Mouse (Mus musculus) liver, embryonic 14.5 days (tissue): ENCODE results near the gene Tmem63c. TPM values are rescaled to one million over a fixed set of nuclear protein-coding genes. Genes with fewer than 3 reads are reported as not detected.

Experiments
- ATAC-seq: fragments of 200-750 bp; cut with Nextera tagmentation; 2 replicates; pipeline ENCODE4 v1.8.0; 2017; ENCODE audit warnings: moderate number of reproducible peaks, mild to moderate bottlenecking, moderate library complexity; ENCODE audit not compliant: insufficient read depth
- DNase-seq, 3 experiments: peaks; one replicate each; pipeline ENCODE4 v3.0.0-alpha.2; 2012 to 2013; ENCODE audit warnings: low read depth in 3 of 3, low spot score in 3 of 3
- H3K27ac ChIP-seq: fragments of 300-500 bp; sonication (generic); 2 replicates; pipeline ENCODE4 v1.5.1; 2014; ENCODE audit warnings: moderate library complexity, mild to moderate bottlenecking, control low read depth, inconsistent platforms
- H3K27me3 ChIP-seq: fragments of 300-500 bp; sonication (generic); 2 replicates; pipeline ENCODE4 v1.6.1; 2014; ENCODE audit warnings: mild to moderate bottlenecking, low read length, moderate library complexity; ENCODE audit not compliant: control insufficient read depth, insufficient read depth
- H3K36me3 ChIP-seq: fragments of 300-500 bp; sonication (generic); replicated peaks from 2 replicates; pipeline ENCODE4 v1.6.1; 2014; ENCODE audit warnings: low read depth; ENCODE audit not compliant: control insufficient read depth, insufficient read depth
- H3K4me1 ChIP-seq, 2 experiments: fragments of 200-500 bp in 1 of 2; fragments of 300-500 bp in 1 of 2; sonication (generic) in 1 of 2; replicated peaks; 2 replicates each; pipeline ENCODE4 v1.6.1; 2012 to 2014; ENCODE audit warnings: antibody characterized with exemption in 1 of 2, inconsistent platforms in 1 of 2, low read length in 1 of 2; ENCODE audit not compliant: control insufficient read depth in 2 of 2, insufficient read depth in 2 of 2
- H3K4me2 ChIP-seq: fragments of 300-500 bp; sonication (generic); 2 replicates; pipeline ENCODE4 v1.6.1; 2014; ENCODE audit warnings: low read depth, mild to moderate bottlenecking, control low read depth, moderate library complexity
- H3K4me3 ChIP-seq, 2 experiments: fragments of 200-500 bp in 1 of 2; fragments of 300-500 bp in 1 of 2; sonication (generic) in 1 of 2; 2 replicates each; pipeline ENCODE4 v1.5.1; 2012 to 2014; ENCODE audit warnings: low read depth in 2 of 2, low read length in 2 of 2, mild to moderate bottlenecking in 2 of 2, control low read depth in 1 of 2, inconsistent platforms in 1 of 2, moderate library complexity in 1 of 2; ENCODE audit not compliant: insufficient read depth in 1 of 2
- H3K9ac ChIP-seq: fragments of 300-500 bp; sonication (generic); replicated peaks from 2 replicates; pipeline ENCODE4 v1.6.1; 2014; ENCODE audit warnings: mild to moderate bottlenecking, control low read depth, moderate library complexity
- H3K9me3 ChIP-seq: fragments of 300-500 bp; sonication (generic); 2 replicates; pipeline ENCODE4 v1.6.1; 2016; ENCODE audit warnings: low read length, mixed read lengths; ENCODE audit not compliant: control insufficient read depth
- CTCF ChIP-seq: IDR thresholded peaks from 2 replicates; pipeline ENCODE4 v1.5.1; 2016; ENCODE audit warnings: antibody characterized with exemption, low read depth, control low read depth
- EP300 ChIP-seq: IDR thresholded peaks from 2 replicates; pipeline ENCODE4 v1.6.1; 2016; ENCODE audit warnings: antibody characterized with exemption, low read depth
- WGBS: fragments of 180-500 bp; shearing (Covaris S2); extraction: QIAGEN DNeasy Blood & Tissue Kit; methylation state at CpG from one replicate; pipeline ENCODE4 v1.1.7; 2014; ENCODE audit not compliant: insufficient replicate concordance; 5-methylcytosine and 5-hydroxymethylcytosine counted together
- polyA plus RNA-seq, 2 experiments: library from polyadenylated mRNA; depleted of rRNA in 1 of 2; stranded (reverse) in 1 of 2; unstranded in 1 of 2; fragments of >200 nt; fragmentation: Nextera tagmentation in 1 of 2; extraction: Ambion mirVana in 1 of 2; gene quantifications; 2 replicates each; pipeline versions ENCODE4 v1.2.1 to v1.2.3; 2012 to 2014

The Tmem63c gene
- polyA plus RNA-seq, 2 experiments = not detected

DNA sequence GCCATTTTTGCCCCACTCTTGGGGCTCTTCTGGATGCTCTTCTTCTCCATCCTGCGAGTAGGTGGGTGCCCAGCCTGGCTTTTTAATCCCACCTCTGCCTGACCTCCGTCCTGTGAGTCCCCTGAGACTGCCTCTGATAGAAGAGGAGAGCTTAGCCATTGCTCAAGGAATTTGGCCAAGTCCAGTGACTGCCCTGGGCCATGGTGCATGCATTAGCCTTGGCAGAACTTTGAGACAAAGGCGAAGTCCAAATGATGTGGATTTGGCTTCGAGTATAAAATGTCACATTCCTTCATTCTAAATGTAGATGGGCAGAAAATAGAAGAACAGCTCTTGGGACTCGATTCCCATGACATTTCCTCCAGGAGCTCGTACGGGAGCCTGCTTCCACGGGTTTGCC, 61.7 kb downstream of the Tmem63c start:
- H3K9me3 ChIP-seq = no peaks in the 10 kb centered on the region
- H3K4me1 ChIP-seq = no peaks in the 10 kb centered on the region
- 48% methylated on average over 8 of the region's 8 CpGs for WGBS
- DNase-seq = no peak
- ATAC-seq = no peak
- H3K36me3 ChIP-seq = no peaks in the 10 kb centered on the region
- no peak overlapping the region for H3K4me3 ChIP-seq
- no peak overlapping the region for H3K4me2 ChIP-seq
- no peak overlapping the region for H3K27ac ChIP-seq
- no peak overlapping the region for H3K9ac ChIP-seq
- H3K27me3 ChIP-seq = no peaks in the 10 kb centered on the region
- TF ChIP-seq EP300 (no peak), CTCF (no peak)

DNA sequence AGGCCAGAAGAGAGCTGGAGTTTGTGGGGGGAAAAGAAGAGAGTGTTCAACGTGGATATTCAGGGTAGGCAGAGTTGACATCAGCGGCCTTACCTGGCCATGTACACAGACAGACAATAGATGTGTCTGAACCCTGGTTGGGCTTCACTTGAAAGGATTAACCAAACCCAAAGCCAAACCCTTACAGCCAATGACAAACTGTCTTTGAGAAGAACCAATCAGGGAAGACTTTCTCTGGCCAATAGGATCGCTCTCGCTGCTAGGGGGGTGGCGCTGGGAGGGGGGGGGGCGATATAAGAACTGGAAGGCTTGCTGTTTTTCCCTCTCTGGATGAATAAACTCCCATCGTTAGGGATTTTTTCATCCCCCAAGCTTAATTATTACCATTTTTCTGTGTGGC, 66.1 kb downstream of the Tmem63c start:
- Histone ChIP-seq H3K9ac (no peak overlapping the region), H3K36me3 (no peaks in the 10 kb centered on the region), H3K4me3 (no peak overlapping the region), H3K4me1 (no peaks in the 10 kb centered on the region), H3K27ac (no peak overlapping the region), H3K4me2 (no peak overlapping the region), H3K27me3 (no peaks in the 10 kb centered on the region), H3K9me3 (no peaks in the 10 kb centered on the region)
- WGBS = 59% methylated on average over 7 of the region's 7 CpGs
- DNase-seq (no peak), ATAC-seq (no peak)
- TF ChIP-seq EP300 (no peak), CTCF (no peak)

DNA sequence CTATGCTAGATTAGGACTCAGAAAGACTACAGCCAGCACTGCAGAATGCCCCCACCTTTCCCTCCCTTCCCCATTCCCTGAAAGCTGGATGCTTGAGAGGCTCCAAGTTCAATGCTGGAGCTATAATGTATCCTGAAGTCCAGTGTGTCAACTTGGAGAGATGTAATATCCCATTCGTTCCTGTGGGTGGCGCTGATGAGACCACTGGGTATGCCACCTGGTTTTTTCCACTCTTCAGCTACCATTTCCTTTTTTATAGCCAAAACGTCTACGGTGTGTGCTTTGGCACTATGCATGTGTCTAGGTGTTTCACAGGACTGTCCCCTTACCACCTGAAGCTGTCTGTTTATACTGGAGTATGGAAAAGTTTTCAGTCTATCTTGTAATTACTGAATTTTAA, 67.2 kb downstream of the Tmem63c start:
- no peaks in the 10 kb centered on the region for H3K36me3 ChIP-seq
- DNase-seq (no peak), ATAC-seq (no peak)
- H3K9ac ChIP-seq = no peak overlapping the region
- H3K4me3 ChIP-seq = no peak overlapping the region
- H3K9me3 ChIP-seq = no peaks in the 10 kb centered on the region
- no peak overlapping the region for H3K4me2 ChIP-seq
- no peak overlapping the region for H3K27ac ChIP-seq
- TF ChIP-seq EP300 (no peak), CTCF (peak; percentile 52)
- WGBS = 25% methylated on average over 4 of the region's 4 CpGs
- no peaks in the 10 kb centered on the region for H3K4me1 ChIP-seq
- H3K27me3 ChIP-seq = no peaks in the 10 kb centered on the region

GRCm38 (mm10) chr12:87089255-87089654, 68.1 kb downstream of the Tmem63c start:
- ATAC-seq = no peak
- Histone ChIP-seq H3K4me2 (no peak overlapping the region), H3K9ac (no peak overlapping the region), H3K4me1 (no peaks in the 10 kb centered on the region), H3K4me3 (no peak overlapping the region), H3K9me3 (no peaks in the 10 kb centered on the region), H3K36me3 (no peaks in the 10 kb centered on the region), H3K27me3 (no peaks in the 10 kb centered on the region), H3K27ac (no peak overlapping the region)
- DNase-seq = no peak
- 53% methylated on average over 4 of the region's 4 CpGs for WGBS
- no peak for TF ChIP-seq EP300
- TF ChIP-seq CTCF = no peak

- H3K4me3 ChIP-seq = no peak overlapping the region
- TF ChIP-seq CTCF (no peak), EP300 (no peak)
- H3K27me3 ChIP-seq = no peaks in the 10 kb centered on the region
- no peaks in the 10 kb centered on the region for H3K4me1 ChIP-seq
- H3K9ac ChIP-seq = no peak overlapping the region
- WGBS = 46% methylated on average over 2 of the region's 2 CpGs
- no peak for ATAC-seq
- no peak for DNase-seq
- H3K36me3 ChIP-seq = no peaks in the 10 kb centered on the region
- H3K9me3 ChIP-seq = no peaks in the 10 kb centered on the region
- H3K27ac ChIP-seq = no peak overlapping the region
- no peak overlapping the region for H3K4me2 ChIP-seq
Measured at GRCm38 (mm10) chr12:87089701-87090100, 68.6 kb downstream of the Tmem63c start.
